Mouse (Mus musculus): ENCODE measurements around the gene Efcab14.

Gene Efcab14

DNA sequence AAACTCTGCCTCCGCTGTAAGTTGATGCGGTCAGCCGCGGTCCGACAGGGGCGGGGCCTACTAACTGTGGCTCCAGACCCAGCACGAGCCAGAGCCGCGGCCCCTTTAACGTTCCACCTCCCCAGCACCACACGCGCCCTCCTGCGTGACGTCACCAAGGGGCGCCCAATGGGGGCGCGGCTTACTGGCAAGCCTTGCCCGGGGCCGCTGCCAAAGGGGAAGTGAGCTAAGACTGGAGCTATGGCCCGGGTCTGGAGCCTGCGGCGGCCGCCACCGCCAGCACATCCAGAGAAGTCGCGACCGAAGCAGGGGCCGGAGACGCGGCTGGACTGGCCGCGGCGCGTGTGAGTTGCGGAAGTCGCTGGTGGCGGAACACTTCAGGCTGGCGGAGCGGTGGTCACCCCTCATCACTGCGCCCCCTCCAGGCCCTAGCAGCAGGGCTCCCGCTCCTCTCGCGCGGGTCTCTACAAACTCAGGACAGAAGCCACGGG is at the start of gene Efcab14:
TSS of gene Efcab14 (plus strand) at position 194 of the 491 bp plus-strand sequence.
- peak; percentile 91 for DNase-seq (ENCODE audit: low read depth, low spot score)

GRCm38 (mm10) chr4:115701468-115701867 is 36.1 kb upstream of the Efcab14 start:
- DNase-seq (ENCODE audit: low read depth, low spot score): no peak

DNA sequence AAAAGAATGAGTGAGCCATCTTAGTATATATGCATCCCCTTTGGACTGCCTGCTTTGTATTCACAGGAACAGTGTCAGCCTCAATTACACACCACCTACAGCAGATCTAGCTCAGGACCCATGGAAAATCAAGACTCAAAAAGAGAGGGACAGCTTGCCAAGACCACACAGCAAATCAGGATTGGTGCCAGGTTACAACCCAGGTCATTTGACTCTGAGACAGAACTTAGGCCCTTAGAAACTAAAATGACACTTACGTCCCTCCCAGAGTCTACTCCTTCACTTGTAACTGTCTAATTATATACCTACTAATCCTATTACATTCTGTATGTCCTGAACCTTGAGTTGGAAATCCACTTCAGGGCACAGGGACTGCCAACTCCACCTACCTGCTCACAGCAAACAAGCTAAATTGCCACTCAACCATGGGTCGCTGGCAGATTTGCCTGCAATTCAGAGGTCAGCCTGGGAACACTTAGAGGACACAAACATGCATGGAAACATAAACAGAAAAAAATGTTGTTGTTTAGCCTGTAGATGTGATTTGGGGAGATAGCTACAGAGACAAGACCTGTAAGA is 33.5 kb upstream of the Efcab14 start:
- no peak for DNase-seq (ENCODE audit: low read depth, low spot score)

DNA sequence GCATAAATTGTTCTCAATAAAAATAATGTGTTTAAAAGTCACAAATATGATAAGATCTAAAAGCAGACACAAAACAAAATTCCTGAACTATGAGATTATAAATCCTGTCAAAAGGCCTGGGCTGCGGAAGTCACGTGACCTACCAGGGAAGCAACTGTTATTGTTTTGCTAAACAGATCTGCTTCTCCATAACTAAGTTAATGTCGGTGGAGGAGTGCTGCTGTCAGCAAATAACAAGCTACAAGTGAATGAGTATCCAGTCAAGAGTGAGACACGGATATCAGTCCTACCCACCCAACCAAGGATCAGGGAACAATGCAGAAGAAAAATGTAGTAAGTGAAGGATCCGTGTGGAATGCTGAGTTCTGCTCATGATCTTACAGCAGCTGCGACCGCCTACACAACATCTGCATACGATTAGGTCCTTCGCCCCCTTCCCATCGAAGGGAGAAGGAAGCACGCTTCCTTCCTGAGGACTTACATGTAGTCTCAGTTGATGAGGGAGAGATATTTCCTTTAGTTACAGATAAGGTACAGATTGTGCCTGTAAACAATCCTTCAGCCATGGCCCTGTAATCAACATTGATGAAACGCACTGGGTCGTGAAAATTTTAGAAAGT is 28.5 kb upstream of the Efcab14 start:
- DNase-seq (ENCODE audit: low read depth, low spot score): peak; percentile 9

DNA sequence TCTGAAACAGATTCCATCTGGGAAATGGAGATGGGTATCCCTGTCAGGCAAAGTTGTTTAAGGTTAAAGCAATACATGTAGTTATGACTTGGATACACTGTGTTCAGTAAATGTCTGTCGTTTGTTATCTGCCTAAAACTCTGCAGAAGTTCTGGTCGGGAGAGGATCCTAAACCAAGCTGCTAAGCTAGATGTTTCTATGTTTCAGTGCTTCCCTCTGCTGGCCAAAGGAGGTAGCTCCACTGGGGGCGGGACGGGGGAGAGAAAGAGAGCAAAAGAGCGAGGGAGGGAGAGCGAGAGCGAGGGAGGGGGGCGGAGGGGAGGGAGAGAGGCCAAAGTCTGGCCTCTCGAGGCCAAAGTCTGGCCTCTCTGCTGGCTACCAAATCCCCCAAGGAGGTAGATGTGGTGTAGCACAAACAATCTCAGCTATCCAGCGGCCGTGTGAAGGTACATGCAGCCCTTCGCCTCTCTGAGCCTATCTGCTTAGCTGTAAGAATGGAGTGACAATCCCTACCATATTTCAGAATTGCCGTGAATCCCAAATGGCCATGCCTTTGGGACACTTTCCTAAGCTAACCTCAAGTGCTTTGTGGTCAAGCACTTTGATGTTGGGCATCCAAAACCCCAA is 27.6 kb upstream of the Efcab14 start:
- DNase-seq (ENCODE audit: low read depth, low spot score): peak; percentile 35

- no peak for DNase-seq (ENCODE audit: low read depth, low spot score)
These were observed 8.8 kb upstream of the Efcab14 start for GRCm38 (mm10) chr4:115728721-115729120.

- DNase-seq (ENCODE audit: low read depth, low spot score): peak; percentile 33
These were observed 5.8 kb upstream of the Efcab14 start for GRCm38 (mm10) chr4:115731588-115732222.

DNA sequence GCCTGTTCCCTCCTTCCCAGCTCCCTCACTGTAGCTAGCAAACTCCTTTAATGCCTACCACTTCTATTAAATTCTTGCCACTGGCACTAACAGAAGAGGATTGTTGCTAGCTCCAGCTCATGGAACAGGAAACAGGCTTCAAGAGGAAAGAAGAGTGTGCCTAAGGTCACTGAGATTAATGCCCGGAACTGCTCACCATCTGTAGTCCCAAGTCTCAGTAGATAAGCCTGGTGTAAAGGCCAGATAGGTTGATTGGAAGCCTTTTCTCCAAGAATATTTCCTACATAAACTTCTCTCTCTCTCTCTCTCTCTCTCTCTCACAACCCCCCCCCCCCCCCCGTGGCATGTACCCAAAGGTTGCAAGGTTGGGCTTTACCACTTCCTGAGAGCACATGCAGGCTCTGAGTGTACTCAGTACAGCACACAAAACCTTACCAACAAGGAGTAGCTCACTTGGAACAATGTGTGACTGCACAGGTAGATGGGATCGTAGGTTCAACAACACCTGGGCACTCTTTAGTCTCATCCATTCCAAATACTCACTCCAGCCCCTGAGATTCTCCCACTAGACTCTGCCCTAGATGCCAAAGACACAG is 5.2 kb upstream of the Efcab14 start:
- no peak for DNase-seq (ENCODE audit: low read depth, low spot score)

DNA sequence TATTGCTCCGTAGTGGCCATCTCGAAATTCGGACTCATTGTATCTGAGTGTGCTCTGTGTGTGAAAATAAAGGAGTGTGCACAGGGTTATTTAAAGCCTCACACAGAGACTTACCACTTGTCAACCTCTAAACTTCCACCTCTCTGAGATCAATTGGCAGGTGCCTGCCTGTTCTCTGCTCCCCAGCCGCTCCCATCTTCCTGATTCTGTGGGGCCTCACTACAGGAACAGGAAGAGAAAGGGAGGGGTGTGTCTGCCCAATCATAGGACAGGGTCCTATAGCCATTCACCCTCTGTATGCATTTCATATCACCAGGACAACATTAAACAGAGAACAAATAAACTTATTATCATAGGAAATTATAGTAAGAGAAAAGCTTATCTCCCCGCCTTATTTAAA is 3.8 kb upstream of the Efcab14 start:
- no peak for DNase-seq (ENCODE audit: low read depth, low spot score)

DNA sequence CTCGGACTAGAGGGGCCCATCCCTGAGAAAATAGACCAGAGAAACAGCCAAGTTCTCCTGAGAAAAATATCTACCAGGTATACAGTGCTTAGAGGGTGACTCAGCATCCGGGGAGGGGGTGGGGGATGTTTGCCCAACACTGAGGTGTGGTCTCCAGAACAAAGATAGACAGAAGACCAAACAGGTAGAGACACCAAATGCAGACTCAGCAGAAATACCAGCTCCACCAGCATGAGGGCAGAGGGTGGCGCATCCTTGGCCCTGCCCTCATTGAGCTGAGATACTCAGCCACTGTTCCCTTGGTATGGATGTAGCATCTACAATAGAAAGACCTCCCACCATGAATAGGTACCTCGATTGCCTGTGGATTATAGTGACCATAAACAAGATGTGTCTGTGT is 2.7 kb upstream of the Efcab14 start:
- DNase-seq (ENCODE audit: low read depth, low spot score): no peak

DNA sequence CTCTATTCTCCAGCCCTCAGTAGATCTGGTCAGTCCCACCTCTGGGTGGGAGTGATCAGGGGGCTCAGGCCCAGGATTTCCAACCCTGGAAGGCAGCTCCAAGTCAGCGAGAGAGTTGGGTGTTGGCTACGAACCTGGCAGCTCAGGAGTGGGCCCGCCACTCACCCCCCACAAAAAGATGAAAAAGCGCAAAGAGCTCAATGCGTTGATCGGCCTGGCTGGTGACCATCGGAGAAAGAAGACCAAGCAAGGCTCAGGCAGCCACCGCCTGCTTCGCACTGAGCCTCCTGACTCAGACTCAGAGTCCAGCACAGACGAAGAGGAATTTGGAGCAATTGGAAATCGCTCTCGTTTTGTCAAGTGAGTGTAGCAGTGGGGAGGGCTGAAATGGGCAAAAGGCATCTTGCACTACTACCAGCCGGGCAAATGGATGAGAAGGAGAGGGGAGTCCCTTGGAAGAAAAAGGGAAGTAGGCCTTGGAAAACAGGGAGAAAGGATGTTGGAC is 989 bp downstream of the Efcab14 start:
- no peak for DNase-seq (ENCODE audit: low read depth, low spot score)

GRCm38 (mm10) chr4:115742658-115743057 is 5.1 kb downstream of the Efcab14 start:
- DNase-seq (ENCODE audit: low read depth, low spot score): no peak

- DNase-seq (ENCODE audit: low read depth, low spot score): no peak
These were observed 5.6 kb downstream of the Efcab14 start for GRCm38 (mm10) chr4:115743096-115743495.

- no peak for DNase-seq (ENCODE audit: low read depth, low spot score)
These were observed 10.6 kb downstream of the Efcab14 start for GRCm38 (mm10) chr4:115748181-115748580.

DNA sequence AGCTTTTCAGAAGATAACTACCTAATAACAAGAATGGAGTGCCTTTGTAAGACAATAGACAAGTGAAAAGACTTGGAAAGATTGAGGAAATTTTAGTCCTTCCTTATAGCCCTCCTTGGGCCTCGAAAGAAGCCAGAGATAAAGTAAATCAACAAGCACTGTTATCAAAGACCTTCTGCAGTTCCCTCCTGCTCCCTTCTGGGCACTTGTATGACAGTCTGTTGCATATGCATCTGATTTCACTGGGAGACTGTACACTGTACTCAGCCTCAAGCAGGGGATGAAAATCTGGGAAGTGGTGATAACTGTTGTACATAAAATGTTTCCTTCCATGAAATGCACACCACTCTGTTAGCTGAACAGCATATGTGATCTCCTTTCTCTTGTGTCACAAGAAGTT is 11.8 kb downstream of the Efcab14 start:
- no peak for DNase-seq (ENCODE audit: low read depth, low spot score)

- DNase-seq (ENCODE audit: low read depth, low spot score): peak; percentile 28
These were observed 16.6 kb downstream of the Efcab14 start for GRCm38 (mm10) chr4:115754101-115754500.

DNA sequence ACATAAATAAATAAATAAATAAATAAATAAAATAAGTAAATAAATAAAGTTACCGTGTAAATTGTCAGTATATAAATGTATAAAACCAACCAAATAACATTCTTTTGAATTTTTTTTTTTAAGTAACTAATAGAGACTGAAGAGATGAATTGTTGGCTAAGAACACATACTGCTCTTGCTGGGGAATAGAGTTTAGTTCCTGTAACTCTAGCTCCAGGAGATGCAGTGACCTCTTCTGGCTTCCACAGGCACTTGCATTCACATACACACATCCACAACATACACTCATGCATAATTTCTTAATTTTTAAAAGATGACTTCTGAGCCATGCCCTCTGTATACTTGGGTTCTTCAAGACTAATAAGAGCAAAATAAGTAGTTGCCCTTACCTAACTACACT is 17.3 kb downstream of the Efcab14 start:
- DNase-seq (ENCODE audit: low read depth, low spot score): no peak

DNA sequence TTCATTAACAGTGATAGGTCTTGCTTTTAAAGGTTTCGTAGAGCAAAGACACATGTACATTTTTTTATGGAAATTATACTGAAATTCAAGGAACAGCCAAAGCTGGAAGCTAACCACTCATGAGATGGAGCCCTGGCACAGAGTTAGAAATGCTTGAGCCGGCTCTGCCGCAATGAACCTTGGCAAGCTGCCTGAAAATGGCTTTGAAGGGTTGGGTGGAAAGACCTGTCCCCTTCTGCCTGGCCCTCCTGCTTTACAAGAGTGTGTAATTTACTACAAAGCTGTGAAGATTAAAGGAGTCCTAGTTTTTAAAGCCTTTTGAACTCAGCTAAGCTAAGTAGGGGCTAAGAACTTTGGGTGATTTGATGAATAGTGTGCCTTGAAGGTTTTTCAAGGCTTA is 23.7 kb downstream of the Efcab14 start:
- no peak for DNase-seq (ENCODE audit: low read depth, low spot score)

DNA sequence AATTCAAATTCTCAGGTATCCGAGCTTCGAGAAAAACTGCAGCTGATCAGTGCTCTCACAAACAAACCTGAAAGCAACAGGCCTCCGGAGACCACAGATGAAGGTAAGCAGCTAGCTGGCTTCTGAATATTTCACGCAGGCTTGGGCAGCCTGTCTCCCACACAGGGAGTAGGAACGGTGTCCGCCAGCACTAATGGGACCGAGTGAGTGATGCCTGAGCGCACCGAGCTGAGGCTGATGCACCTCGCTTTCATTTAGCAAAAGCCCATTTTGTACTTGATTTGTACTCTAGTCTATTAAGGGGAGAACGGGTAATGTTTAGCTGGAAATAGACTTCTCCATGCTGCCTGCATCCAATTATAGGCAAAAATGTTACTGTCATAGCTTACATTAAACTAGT is 27.0 kb downstream of the Efcab14 start:
- no peak for DNase-seq (ENCODE audit: low read depth, low spot score)

DNA sequence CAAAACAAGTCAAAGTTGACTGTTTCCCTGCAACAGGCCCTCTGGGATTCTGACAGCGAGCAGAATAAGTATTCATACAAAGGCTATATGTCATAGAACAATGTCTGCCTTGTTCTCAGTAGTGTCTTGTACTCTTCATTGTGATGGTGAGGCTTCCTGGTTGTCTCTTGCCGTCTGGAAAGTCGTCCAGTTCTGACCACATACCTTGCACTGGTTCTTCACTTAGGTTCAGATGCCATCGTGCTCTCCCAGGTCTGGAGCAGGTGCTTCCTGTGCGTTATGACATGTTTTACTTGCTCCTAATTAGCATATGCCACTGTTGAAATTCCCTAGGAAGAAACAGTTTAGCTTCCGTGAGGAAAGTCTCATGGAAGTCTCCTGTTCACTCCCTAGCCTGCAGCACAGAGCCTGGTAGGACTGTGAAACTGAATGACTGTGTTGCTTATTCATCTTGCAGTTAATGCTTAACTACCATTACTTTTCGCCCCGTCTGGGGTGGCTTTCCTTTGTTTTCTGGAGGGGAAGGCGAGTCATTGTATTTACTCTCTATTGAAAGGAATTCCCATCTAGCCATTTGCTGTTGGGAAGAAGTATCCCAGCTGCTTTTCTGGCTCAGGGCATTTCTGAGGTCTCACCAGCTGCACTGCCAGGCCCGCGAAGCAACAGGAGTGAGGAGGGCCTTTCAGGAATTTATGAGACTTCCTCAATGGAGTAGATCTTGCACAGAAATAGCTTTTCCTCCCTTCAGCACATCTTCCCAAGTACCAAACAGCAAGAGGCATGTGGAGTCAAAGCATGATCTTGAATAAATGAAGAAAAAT is 30.3 kb downstream of the Efcab14 start:
- DNase-seq (ENCODE audit: low read depth, low spot score): no peak

- no peak for DNase-seq (ENCODE audit: low read depth, low spot score)
These were observed 37.5 kb downstream of the Efcab14 start for GRCm38 (mm10) chr4:115775056-115775455.
